Mouse (Mus musculus) CH12.LX (cell line): ENCODE measurements around the gene Tmem189.

ENCODE experiments used
- ETS1 ChIP-seq: conservative IDR thresholded peaks from 2 replicates; pipeline ENCODE4 v1.6.1; 2012; ENCODE audit warnings: low read depth, mild to moderate bottlenecking, inconsistent platforms, low read length, improper control_type of control experiment, moderate library complexity
- POLR2A ChIP-seq: IDR thresholded peaks from 2 replicates; pipeline ENCODE4 v1.6.1; 2011; ENCODE audit warnings: low read depth, mild to moderate bottlenecking, improper control_type of control experiment, low read length
- USF2 ChIP-seq: conservative IDR thresholded peaks from 2 replicates; pipeline ENCODE4 v1.6.1; 2011; ENCODE audit warnings: low read depth, low read length, improper control_type of control experiment

DNA sequence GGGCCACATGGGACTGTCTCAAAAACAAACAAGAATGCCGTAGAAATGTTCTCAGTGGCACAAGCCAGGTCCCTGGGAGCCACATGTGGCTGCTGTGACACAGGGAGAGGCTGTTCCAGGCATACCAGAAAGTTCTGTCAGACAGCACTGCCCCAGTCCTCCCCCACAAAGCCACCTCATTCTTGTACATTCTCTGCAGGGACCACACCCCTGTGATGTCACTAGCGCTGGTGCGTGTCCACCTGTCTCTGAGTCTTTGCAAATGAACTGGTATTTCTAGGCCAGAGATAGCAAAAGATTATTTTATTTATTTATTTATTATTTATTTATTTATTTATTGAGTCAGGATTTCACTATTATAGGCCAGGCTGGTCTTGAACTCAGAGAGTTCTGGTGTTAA lies 5.9 kb downstream of the Tmem189 start:
- TF ChIP-seq USF2 (no peak), POLR2A (no peak), ETS1 (no peak)
